Comparison of ENCODE assay signal across 17 mouse cellular contexts in genomic region chr3:89965972-89966371, GRCm38 (mm10).
"Had no signal": no experiment of that assay in that cellular context is flagged by ENCODE, and none has a peak within 500 bp of the region (broad histone marks: within the 10 kb centered on the region; RNA-seq: fewer than 3 reads in every experiment).

No protein-coding gene starts in this region.

- H3K27ac ChIP-seq: liver, embryonic 14.5 days; macrophage; midbrain, embryonic 12.5 days; neural tube, embryonic 12.5 days; stomach, embryonic 15.5 days; stomach, postnatal 0 days had no signal

- H3K4me3 ChIP-seq: megakaryocyte, embryonic 14.5 days; midbrain, embryonic 12.5 days; neural tube, embryonic 12.5 days; stomach, embryonic 15.5 days had no signal

- ATAC-seq: midbrain, embryonic 16.5 days had no signal

- H3K9ac ChIP-seq: liver, embryonic 14.5 days; lung, embryonic 14.5 days; midbrain, embryonic 12.5 days; neural tube, embryonic 12.5 days; stomach, embryonic 15.5 days had no signal

- DNase-seq: lung, adult 18-20 months; lung, embryonic 14.5 days; lung, postnatal 14 days; lung, postnatal 36 days; midbrain, embryonic 14.5 days; right cerebral cortex, postnatal 14 days; thymus, adult 2 months; thymus, postnatal 25 days; thymus, postnatal 4 days had no signal

- H3K9me3 ChIP-seq: megakaryocyte, embryonic 14.5 days; midbrain, embryonic 12.5 days; neural tube, embryonic 12.5 days; stomach, embryonic 15.5 days had no signal

- H3K4me2 ChIP-seq: lung, embryonic 14.5 days; midbrain, embryonic 12.5 days; neural tube, embryonic 12.5 days; stomach, embryonic 15.5 days had no signal

- H3K27me3 ChIP-seq: neural tube, embryonic 12.5 days; stomach, embryonic 15.5 days had no signal

- H3K36me3 ChIP-seq: midbrain, embryonic 12.5 days; neural tube, embryonic 12.5 days; stomach, embryonic 15.5 days had no signal
